8 mouse cellular contexts compared by ENCODE assay signal in the genomic region with DNA sequence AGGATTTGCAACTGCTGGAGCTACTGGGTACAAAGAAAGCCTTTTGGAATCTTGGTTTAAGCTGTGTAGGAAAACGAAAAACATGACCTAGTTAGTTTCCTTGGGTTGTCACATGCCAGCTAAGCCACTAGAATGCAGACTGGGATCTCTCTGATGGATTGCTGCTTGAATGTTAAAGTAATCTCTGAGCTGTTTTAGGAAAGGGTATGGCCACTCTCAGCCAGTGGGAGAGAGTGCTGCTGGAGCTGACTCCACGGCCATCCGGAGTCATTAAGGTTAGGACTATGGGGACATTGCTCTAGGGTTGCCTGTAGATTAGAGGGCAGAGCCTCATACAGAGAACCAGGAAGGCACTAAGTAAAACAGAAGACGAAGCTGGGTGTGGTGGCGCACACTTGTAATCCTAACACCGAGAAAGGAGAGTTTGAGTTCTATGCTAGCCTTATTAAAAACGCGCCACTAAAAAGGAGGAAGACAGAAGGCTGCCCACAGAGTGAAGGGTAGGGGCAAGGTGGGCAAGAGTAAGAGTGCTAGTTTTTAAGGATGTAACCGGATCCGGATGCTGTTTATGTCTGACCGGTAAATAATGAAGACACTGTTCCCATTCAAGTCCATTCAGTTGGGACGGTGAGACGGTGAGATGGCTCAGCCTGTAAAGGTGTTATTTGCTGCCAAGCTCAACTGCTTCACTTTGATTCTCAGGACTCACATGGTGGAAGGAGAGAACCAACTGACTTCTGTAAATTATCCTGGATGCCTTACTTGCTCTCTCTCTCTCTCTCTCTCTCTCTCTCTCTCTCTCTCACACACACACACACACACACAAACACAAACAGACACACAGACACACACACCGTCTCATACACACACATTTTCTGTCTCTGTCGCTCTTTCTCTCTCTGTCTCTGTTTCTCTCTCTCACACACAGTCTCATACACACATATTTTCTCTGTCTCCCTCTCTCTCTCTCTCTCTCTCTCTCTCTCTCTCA. TPM values are rescaled to one million over a fixed set of nuclear protein-coding genes. Genes with fewer than 3 reads are reported as not detected.
DNase-seq lines count a peak whose midpoint lies in the region; ATAC-seq and TF ChIP-seq lines count a peak whose summit lies in the region.

No protein-coding gene starts in this region.

- in situ Hi-C loops in ES-E14 (cut with MboI; ENCODE audit: low sequenced_read_pairs in 2 of 2, unreplicated experiment in 2 of 2) = loop anchor here (25.0 kb wide), 2 partner anchors 219 to 419 kb away; a partner anchor contains a TSS

- no peak; the same call in 1 of the 2 replicates for TF ChIP-seq POLR2A in heart, adult 2 months (IDR thresholded peaks at IDR 0.05; ENCODE audit: insufficient read depth, low read depth, low read length)
- peak; percentile 6; the same call in 1 of the 2 replicates for TF ChIP-seq POLR2A in embryonic fibroblast, embryonic 13.5 days (IDR thresholded peaks at IDR 0.05; ENCODE audit: low read depth, low read length)
- TF ChIP-seq POLR2A in olfactory bulb, adult 2 months (IDR thresholded peaks at IDR 0.05; ENCODE audit: insufficient read depth, low read depth, low read length) = no peak

- WGBS in heart, adult 2 months = 27% methylated on average over 15 of the region's 15 CpGs
- 26% methylated on average over 15 of the region's 15 CpGs for WGBS in hindbrain, embryonic 15.5 days
- WGBS in liver, postnatal 0 days (ENCODE audit: insufficient replicate concordance) = 24% methylated on average over 15 of the region's 15 CpGs
- WGBS in olfactory bulb, adult 2 months = 19% methylated on average over 15 of the region's 15 CpGs

- peak overlapping the region; percentile 61 for H3K4me2 ChIP-seq in hindbrain, embryonic 15.5 days
- peak overlapping the region; percentile 77 for H3K4me2 ChIP-seq in liver, postnatal 0 days (ENCODE audit: low read depth, low read length)

- H3K9me3 ChIP-seq in ES-E14 (ENCODE audit: control insufficient read depth, insufficient read depth, low read depth, low read length) = no peaks in the 10 kb centered on the region
- H3K9me3 ChIP-seq in hindbrain, embryonic 15.5 days = no peaks in the 10 kb centered on the region
- H3K9me3 ChIP-seq in liver, postnatal 0 days (ENCODE audit: low read length) = no peaks in the 10 kb centered on the region

- no peaks in the 10 kb centered on the region for H3K79me2 ChIP-seq in heart, adult 2 months (replicated peaks; ENCODE audit: control insufficient read depth, insufficient read depth, low read length)

- H3K4me1 ChIP-seq in heart, adult 2 months (ENCODE audit: control insufficient read depth, insufficient read depth, low read length) = peaks cover 6% of the 10 kb centered on the region
- peaks cover 2 to 6% of the 10 kb centered on the region in 2 experiments; a peak in 1 of 4 replicates for H3K4me1 ChIP-seq in ES-E14 (ENCODE audit: control insufficient read depth in 2 of 2, insufficient read depth in 2 of 2, low read length in 2 of 2, poor library complexity in 1 of 2)
- no peaks in the 10 kb centered on the region; the same call in 1 of the 2 replicates for H3K4me1 ChIP-seq in embryonic fibroblast, embryonic 13.5 days (ENCODE audit: control insufficient read depth, insufficient read depth, low read length)
- peaks cover 10% of the 10 kb centered on the region for H3K4me1 ChIP-seq in hindbrain, embryonic 15.5 days (replicated peaks)
- H3K4me1 ChIP-seq in liver, postnatal 0 days (ENCODE audit: insufficient read depth) = peaks cover 15% of the 10 kb centered on the region
- peaks cover 12% of the 10 kb centered on the region for H3K4me1 ChIP-seq in olfactory bulb, adult 2 months (ENCODE audit: control insufficient read depth, insufficient read depth, low read length)

- TF ChIP-seq CTCF in heart, adult 2 months (IDR thresholded peaks at IDR 0.05) = no peak
- TF ChIP-seq CTCF in embryonic fibroblast, embryonic 13.5 days (IDR thresholded peaks at IDR 0.05; ENCODE audit: borderline replicate concordance, insufficient read depth, low read length) = no peak
- no peak for TF ChIP-seq CTCF in liver, postnatal 0 days (IDR thresholded peaks at IDR 0.05; ENCODE audit: low read depth)
- no peak for TF ChIP-seq CTCF in olfactory bulb, adult 2 months (IDR thresholded peaks at IDR 0.05; ENCODE audit: insufficient read depth, low read depth, low read length)

- DNase-seq in heart, adult 2 months = peak in 1 of 2 experiments; percentile 53
- DNase-seq in heart, postnatal 25 days (ENCODE audit: low spot score) = no peak
- no peak for DNase-seq in ES-E14 (ENCODE audit: low read depth, low spot score)
- DNase-seq in liver, postnatal 0 days = peak; percentile 17
- DNase-seq in left cerebral cortex, postnatal 25 days (ENCODE audit: low spot score in 2 of 2) = no peak

- intact Hi-C loops in heart, adult 2 months (cut with DNase I) = loop anchor here (2.0 to 10.0 kb wide), 3 partner anchors 37 to 601 kb away; a partner anchor contains a TSS
- intact Hi-C loops in heart, postnatal 25 days (cut with DNase I) = loop anchor here (2.0 kb wide), 1 partner anchor 37 kb away; a partner anchor contains a TSS
- intact Hi-C loops in left cerebral cortex, postnatal 25 days (cut with DNase I) = loop anchor here (5.0 kb wide), 1 partner anchor 104 kb away; no protein-coding TSS in a partner anchor

- no peaks in the 10 kb centered on the region for H3K27me3 ChIP-seq in heart, adult 2 months (ENCODE audit: control insufficient read depth, insufficient read depth, low read length)
- 0 out of 2 replicates have a peak, but pooled peaks cover 12% of the 10 kb centered on the region for H3K27me3 ChIP-seq in hindbrain, embryonic 15.5 days
- H3K27me3 ChIP-seq in liver, postnatal 0 days (ENCODE audit: insufficient read depth, low read length) = no peaks in the 10 kb centered on the region

- peak overlapping the region; percentile 86 for H3K27ac ChIP-seq in heart, adult 2 months
- H3K27ac ChIP-seq in ES-E14 (ENCODE audit: insufficient read depth, low read depth, low read length, poor library complexity, severe bottlenecking) = peak overlapping the region; percentile 97; the same call in 1 of the 2 replicates
- H3K27ac ChIP-seq in embryonic fibroblast, embryonic 13.5 days (ENCODE audit: insufficient read depth, low read length) = peak overlapping the region; percentile 99
- peak overlapping the region; percentile 97 for H3K27ac ChIP-seq in hindbrain, embryonic 15.5 days (replicated peaks)
- peak overlapping the region; percentile 87 for H3K27ac ChIP-seq in liver, postnatal 0 days (ENCODE audit: low read depth)
- H3K27ac ChIP-seq in olfactory bulb, adult 2 months (ENCODE audit: insufficient read depth, low read depth, low read length) = peak overlapping the region; percentile 95

- H3K36me3 ChIP-seq in heart, adult 2 months (ENCODE audit: control insufficient read depth, insufficient read depth, low read length) = no peaks in the 10 kb centered on the region
- H3K36me3 ChIP-seq in ES-E14 (ENCODE audit: control insufficient read depth, insufficient read depth, low read length, poor library complexity, severe bottlenecking) = no peaks in the 10 kb centered on the region
- H3K36me3 ChIP-seq in hindbrain, embryonic 15.5 days = no peaks in the 10 kb centered on the region
- H3K36me3 ChIP-seq in liver, postnatal 0 days (replicated peaks; ENCODE audit: insufficient read depth, low read length) = no peaks in the 10 kb centered on the region

- H3K9ac ChIP-seq in heart, adult 2 months (ENCODE audit: low read depth, low read length) = peak overlapping the region; percentile 64
- H3K9ac ChIP-seq in ES-E14 (ENCODE audit: insufficient read depth, low read depth, low read length, poor library complexity, severe bottlenecking) = peak overlapping the region; percentile 62
- H3K9ac ChIP-seq in hindbrain, embryonic 15.5 days = peak overlapping the region; percentile 44
- peak overlapping the region; percentile 63 for H3K9ac ChIP-seq in liver, postnatal 0 days (replicated peaks)

- peak; percentile 68 for ATAC-seq in hindbrain, embryonic 15.5 days (ENCODE audit: low FRiP score, low read depth)
- peak; percentile 47 for ATAC-seq in liver, postnatal 0 days

- no peak for TF ChIP-seq EP300 in heart, adult 2 months (IDR thresholded peaks at IDR 0.05; ENCODE audit: insufficient read depth, low read depth, low read length)
- 0 out of 2 replicates have a peak, but pooled peaks have one; percentile 13 for TF ChIP-seq EP300 in liver, postnatal 0 days (IDR thresholded peaks at IDR 0.05; ENCODE audit: low read depth)

- H3K4me3 ChIP-seq in heart, adult 2 months = peak overlapping the region; percentile 56
- peak overlapping the region; percentile 65 to 74 for H3K4me3 ChIP-seq in ES-E14 (ENCODE audit: insufficient read depth in 1 of 2, low read depth in 1 of 2, low read length in 2 of 2, poor library complexity in 1 of 2, severe bottlenecking in 1 of 2)
- H3K4me3 ChIP-seq in embryonic fibroblast, embryonic 13.5 days (ENCODE audit: insufficient read depth, low read length) = peak overlapping the region; percentile 35
- peak overlapping the region; percentile 35 for H3K4me3 ChIP-seq in hindbrain, embryonic 15.5 days
- H3K4me3 ChIP-seq in liver, postnatal 0 days (ENCODE audit: low read depth, low read length) = peak overlapping the region; percentile 48
- H3K4me3 ChIP-seq in olfactory bulb, adult 2 months (ENCODE audit: insufficient read depth, low read depth, low read length) = peak overlapping the region; percentile 17

TF ChIP-seq in ES-E14, 5 proteins besides CTCF, POLR2A, EP300 and RAD21:
- no peak for TF ChIP-seq ZNF384 (IDR thresholded peaks at IDR 0.05; ENCODE audit: low read depth, low read length)
- no peak for TF ChIP-seq HCFC1 (IDR thresholded peaks at IDR 0.05; ENCODE audit: borderline replicate concordance, insufficient read depth, low read length)
- TF ChIP-seq MAFK (IDR thresholded peaks at IDR 0.05; ENCODE audit: insufficient read depth, low read depth, low read length) = no peak
- TF ChIP-seq CHD2 (IDR thresholded peaks at IDR 0.05; ENCODE audit: low read depth, low read length) = no peak
- TF ChIP-seq ZC3H11A (IDR thresholded peaks at IDR 0.05; ENCODE audit: borderline replicate concordance, low read depth, low read length) = no peak

RNA-seq across cellular contexts. Expression of a gene that starts 37.3 kb away (rescaled TPM):
- 100 to 1,000 TPM; 142 to 176 TPM for total RNA-seq in heart, adult 2 months (2021)
- 21.9 and 57.2 TPM in 2 replicates for polyA plus RNA-seq in heart, adult 2 months (2012; rRNA removed)
- total RNA-seq in heart, postnatal 25 days (2021) = 100 to 1,000 TPM; 104 to 181 TPM
- 191 and 253 TPM in 2 replicates for total RNA-seq in ES-E14 (2012; rRNA removed)
- 266 and 340 TPM in 2 replicates for polyA plus RNA-seq in embryonic fibroblast, embryonic 13.5 days (2011; ENCODE audit: insufficient read length, low read depth, missing spikeins)
- 95.5 and 96.6 TPM in 2 replicates for polyA plus RNA-seq in hindbrain, embryonic 15.5 days (2015; fragmentation: Nextera tagmentation; extraction: Ambion mirVana)
- polyA plus RNA-seq in liver, postnatal 0 days (2015; fragmentation: Nextera tagmentation; extraction: Ambion mirVana) = 44.2 and 46.1 TPM in 2 replicates
- 230 and 382 TPM in 2 replicates for polyA plus RNA-seq in olfactory bulb, adult 2 months (2012; ENCODE audit: insufficient read depth, insufficient read length, low replicate concordance, missing spikeins)
- 100 to 1,000 TPM; 154 to 182 TPM for total RNA-seq in left cerebral cortex, postnatal 25 days (2021)

Comparison
In these comparisons a context has a peak if more than half of its experiments do, and no peak if none do; other contexts are left out.
1. H3K4me3 ChIP-seq: peak in every context shown above with its lines; median percentile 70 in ES-E14; 56 in heart, adult 2 months; 48 in liver, postnatal 0 days; 35 in embryonic fibroblast, embryonic 13.5 days; 35 in hindbrain, embryonic 15.5 days; 17 in olfactory bulb, adult 2 months.